29 mouse cellular contexts compared by ENCODE assay signal in the genomic region with DNA sequence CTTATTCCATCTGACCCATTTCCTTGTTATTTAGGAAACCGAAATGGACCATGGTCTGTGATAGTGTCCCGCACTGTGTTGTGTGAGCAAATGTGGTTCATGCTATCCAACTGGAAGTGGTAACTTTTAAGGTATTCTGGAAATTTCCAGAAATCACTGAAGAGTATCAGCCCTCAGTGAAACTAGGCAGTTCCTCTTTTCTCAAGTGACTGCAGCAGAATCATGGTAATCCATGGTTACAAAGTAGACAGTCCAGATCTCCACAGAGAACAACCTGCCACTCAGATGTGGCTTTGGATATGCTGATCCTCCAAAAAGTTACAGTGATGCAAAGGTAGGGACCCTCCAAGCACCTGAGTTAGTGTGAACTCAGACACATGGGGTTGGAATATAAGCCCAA. TPM values are rescaled to one million over a fixed set of nuclear protein-coding genes. Genes with fewer than 3 reads are reported as not detected.
DNase-seq lines count a peak whose midpoint lies in the region; ATAC-seq and TF ChIP-seq lines count a peak whose summit lies in the region.
"Had no signal": no experiment of that assay in that cellular context is flagged by ENCODE, and none has a peak within 500 bp of the region (broad histone marks: within the 10 kb centered on the region; RNA-seq: fewer than 3 reads in every experiment).

No protein-coding gene starts in this region.

- no peak overlapping the region for H3K4me3 ChIP-seq in gastrocnemius, adult 2 months
- no peak overlapping the region for H3K4me3 ChIP-seq in layer of hippocampus, adult 2 months
- H3K4me3 ChIP-seq: embryonic facial prominence, embryonic 10.5 days; embryonic facial prominence, embryonic 13.5 days; erythroblast, embryonic 14.5 days; forebrain, embryonic 12.5 days; forebrain, embryonic 15.5 days; heart, adult 2 months; heart, embryonic 10.5 days; heart, embryonic 13.5 days; hindbrain, embryonic 12.5 days; hindbrain, embryonic 15.5 days had no signal

- H3K27ac ChIP-seq in gastrocnemius, adult 2 months: no peak overlapping the region
- no peak overlapping the region for H3K27ac ChIP-seq in layer of hippocampus, adult 2 months
- H3K27ac ChIP-seq: embryonic facial prominence, embryonic 10.5 days; embryonic facial prominence, embryonic 13.5 days; forebrain, embryonic 12.5 days; forebrain, embryonic 15.5 days; heart, embryonic 13.5 days; hindbrain, embryonic 12.5 days; hindbrain, embryonic 15.5 days had no signal

- peak; percentile 42 for DNase-seq in heart, adult 11 months
- no peak for DNase-seq in heart, adult 18-20 months
- no peak for DNase-seq in spleen, adult 12 weeks (ENCODE audit: low spot score)
- DNase-seq in gastrocnemius, adult 2 months: no peak
- no peak for DNase-seq in layer of hippocampus, adult 2 months (ENCODE audit: low spot score in 2 of 2)
- DNase-seq: adrenal gland, postnatal 14 days; cerebellum, adult 11 months; cerebellum, adult 2 months; cerebellum, adult 9-11 months; cerebellum, postnatal 25 days; embryo, embryonic 11 days; gastrocnemius, postnatal 10 days; gastrocnemius, postnatal 36 days; heart, adult 2 months; heart, postnatal 14 days; heart, postnatal 4 days had no signal

- peak; percentile 64 for ATAC-seq in granulocyte monocyte progenitor cell, adult 5-6 weeks (replicated peaks; ENCODE audit: poor library complexity, severe bottlenecking)
- ATAC-seq in megakaryocyte progenitor cell, adult 5-6 weeks (replicated peaks; ENCODE audit: poor library complexity): peak; percentile 55
- ATAC-seq: activated CD4-positive, CD25-positive, alpha-beta regulatory T cell, adult 4 months; CD4-positive, CD25-positive, alpha-beta regulatory T cell, adult 4 months; forebrain, embryonic 15.5 days had no signal

- intact Hi-C loops in gastrocnemius, adult 2 months (cut with DNase I): no loop called here

- TF ChIP-seq CTCF in gastrocnemius, adult 2 months (IDR thresholded peaks at IDR 0.05): no peak
- TF ChIP-seq CTCF in layer of hippocampus, adult 2 months (conservative IDR thresholded peaks at IDR 0.05): no peak

RNA-seq across cellular contexts. Expression of gene Afdn, which starts 21.4 kb away (rescaled TPM):
- 10 to 100 TPM; 49.0 to 52.5 TPM for total RNA-seq in heart, adult 18-20 months (2021)
- total RNA-seq in granulocyte monocyte progenitor cell, adult 5-6 weeks (2014; fragmentation: Nextera tagmentation): 2.4 and 3.9 TPM in 2 replicates
- total RNA-seq in granulocyte monocyte progenitor cell, adult 5-6 weeks (2017): 3.4 and 3.8 TPM in 2 replicates
- total RNA-seq in megakaryocyte progenitor cell, adult 5-6 weeks (2015): 2.5 and 3.7 TPM in 2 replicates
- total RNA-seq in megakaryocyte progenitor cell, adult 5-6 weeks (2017): 2.6 and 5.6 TPM in 2 replicates
- 10 to 100 TPM; 33.3 to 45.6 TPM for total RNA-seq in gastrocnemius, adult 2 months (2021)
- 100 to 1,000 TPM; 106 to 114 TPM for total RNA-seq in layer of hippocampus, adult 2 months (2021)

RNA-seq across cellular contexts. Expression of gene Tcte2, which starts 22.7 kb away (rescaled TPM):
- 1 to 10 TPM; 4.7 to 6.0 TPM for total RNA-seq in heart, adult 18-20 months (2021)
- not detected in 2 replicates for total RNA-seq in granulocyte monocyte progenitor cell, adult 5-6 weeks (2014; fragmentation: Nextera tagmentation)
- not detected in 2 replicates for total RNA-seq in granulocyte monocyte progenitor cell, adult 5-6 weeks (2017)
- 1.0 TPM in 1 of 2 replicates, not detected in the other for total RNA-seq in megakaryocyte progenitor cell, adult 5-6 weeks (2015)
- total RNA-seq in megakaryocyte progenitor cell, adult 5-6 weeks (2017): not detected in 2 replicates
- total RNA-seq in gastrocnemius, adult 2 months (2021): 1 to 10 TPM; 1.7 TPM
- total RNA-seq in layer of hippocampus, adult 2 months (2021): 10 to 100 TPM; 18.4 to 22.1 TPM

Comparison
In these comparisons a context has a peak if more than half of its experiments do, and no peak if none do; other contexts are left out.
1. RNA of gene Afdn, which starts 21.4 kb away (total RNA-seq): 106 to 114 TPM in layer of hippocampus, adult 2 months, 49.0 to 52.5 TPM in heart, adult 18-20 months and 33.3 to 45.6 TPM in gastrocnemius, adult 2 months; 2.4 to 3.9 TPM in granulocyte monocyte progenitor cell, adult 5-6 weeks and 2.5 to 5.6 TPM in megakaryocyte progenitor cell, adult 5-6 weeks; every median in the first group is over 4 times any median in the second.